Mouse (Mus musculus) testis, adult 2 months (tissue): ENCODE data around the gene Alk. TPM values are rescaled to one million over a fixed set of nuclear protein-coding genes. Genes with fewer than 3 reads are reported as not detected.

Experiments used
- H3K27ac ChIP-seq: fragments of 200-500 bp; 2 replicates; pipeline ENCODE4 v1.5.1; 2012; ENCODE audit warnings: low read depth, low read length; ENCODE audit not compliant: control insufficient read depth, insufficient read depth
- H3K27me3 ChIP-seq: fragments of 200-500 bp; 2 replicates; pipeline ENCODE4 v1.6.1; 2012; ENCODE audit warnings: mild to moderate bottlenecking, low read length, moderate library complexity; ENCODE audit not compliant: control insufficient read depth, insufficient read depth
- H3K36me3 ChIP-seq: fragments of 200-500 bp; 2 replicates; pipeline ENCODE4 v1.6.1; 2012; ENCODE audit warnings: mild to moderate bottlenecking, low read length; ENCODE audit not compliant: control insufficient read depth, insufficient read depth
- H3K4me1 ChIP-seq: fragments of 200-500 bp; 2 replicates; pipeline ENCODE4 v1.6.1; 2012; ENCODE audit warnings: low read length; ENCODE audit not compliant: control insufficient read depth, insufficient read depth
- H3K4me3 ChIP-seq: fragments of 200-500 bp; 2 replicates; pipeline ENCODE4 v1.5.1; 2012; ENCODE audit warnings: low read depth, mild to moderate bottlenecking, low read length, moderate library complexity, mixed read lengths; ENCODE audit not compliant: control insufficient read depth
- CTCF ChIP-seq: fragments of 200-500 bp; IDR thresholded peaks from 2 replicates; pipeline ENCODE4 v1.5.1; 2012; ENCODE audit warnings: low read depth, mild to moderate bottlenecking, inconsistent platforms, low read length, moderate library complexity; ENCODE audit not compliant: control insufficient read depth, insufficient read depth, insufficient replicate concordance
- POLR2A ChIP-seq: fragments of 200-500 bp; IDR thresholded peaks from 2 replicates; pipeline ENCODE4 v1.6.1; 2012; ENCODE audit warnings: low read depth, mild to moderate bottlenecking, inconsistent platforms, low read length, moderate library complexity; ENCODE audit not compliant: control insufficient read depth
- polyA plus RNA-seq: library from polyadenylated mRNA; depleted of rRNA; stranded (reverse); fragments of >200 nt; gene quantifications from 2 replicates; pipeline ENCODE4 v1.2.3, GENCODE M21; 2012

Alk gene
- polyA plus RNA-seq, 1 experiment, result 0.54 TPM

- Histone ChIP-seq H3K27me3 (no peaks in the 10 kb centered on the region), H3K4me1 (no peaks in the 10 kb centered on the region), H3K4me3 (no peak overlapping the region), H3K27ac (no peak overlapping the region), H3K36me3 (no peaks in the 10 kb centered on the region)
- TF ChIP-seq CTCF (no peak), POLR2A (no peak)
These were observed 78.1 kb downstream of the Alk start for GRCm38 (mm10) chr17:72526356-72526755.

GRCm38 (mm10) chr17:72524839-72525238 lies 79.6 kb downstream of the Alk start:
- TF ChIP-seq CTCF (no peak), POLR2A (no peak)
- Histone ChIP-seq H3K36me3 (no peaks in the 10 kb centered on the region), H3K4me3 (no peak overlapping the region), H3K27ac (no peak overlapping the region), H3K27me3 (no peaks in the 10 kb centered on the region), H3K4me1 (no peaks in the 10 kb centered on the region)

- Histone ChIP-seq H3K36me3 (no peaks in the 10 kb centered on the region), H3K4me1 (no peaks in the 10 kb centered on the region), H3K4me3 (no peak overlapping the region), H3K27ac (no peak overlapping the region), H3K27me3 (no peaks in the 10 kb centered on the region)
- no peak for TF ChIP-seq CTCF
- TF ChIP-seq POLR2A, result no peak
These were observed 81.4 kb downstream of the Alk start for GRCm38 (mm10) chr17:72523006-72523405.

- no peaks in the 10 kb centered on the region for H3K27me3 ChIP-seq
- no peaks in the 10 kb centered on the region for H3K36me3 ChIP-seq
- TF ChIP-seq POLR2A, result no peak
- peak; percentile 26; the same call in 1 of the 2 replicates for TF ChIP-seq CTCF
- no peaks in the 10 kb centered on the region for H3K4me1 ChIP-seq
- H3K27ac ChIP-seq, result no peak overlapping the region
- H3K4me3 ChIP-seq, result no peak overlapping the region
These were observed 82.0 kb downstream of the Alk start for GRCm38 (mm10) chr17:72522381-72522780.

- H3K4me3 ChIP-seq, result no peak overlapping the region
- TF ChIP-seq CTCF, result no peak
- TF ChIP-seq POLR2A, result no peak
These were observed 83.1 kb downstream of the Alk start for GRCm38 (mm10) chr17:72521353-72521752.

GRCm38 (mm10) chr17:72510746-72511145 lies 93.7 kb downstream of the Alk start:
- H3K36me3 ChIP-seq, result no peaks in the 10 kb centered on the region
- H3K27ac ChIP-seq, result no peak overlapping the region
- H3K4me1 ChIP-seq, result no peaks in the 10 kb centered on the region
- H3K27me3 ChIP-seq, result no peaks in the 10 kb centered on the region
- TF ChIP-seq POLR2A (no peak), CTCF (no peak)
- H3K4me3 ChIP-seq, result no peak overlapping the region

More at GRCm38 (mm10) chr17:72521353-72521752, 83.1 kb downstream of the Alk start:
- Histone ChIP-seq H3K27me3 (no peaks in the 10 kb centered on the region), H3K36me3 (no peaks in the 10 kb centered on the region), H3K27ac (no peak overlapping the region), H3K4me1 (no peaks in the 10 kb centered on the region)

GRCm38 (mm10) chr17:72508678-72509394 lies 95.6 kb downstream of the Alk start:
- Histone ChIP-seq H3K27ac (no peak overlapping the region), H3K4me1 (no peaks in the 10 kb centered on the region), H3K4me3 (no peak overlapping the region), H3K36me3 (no peaks in the 10 kb centered on the region), H3K27me3 (no peaks in the 10 kb centered on the region)
- no peak for TF ChIP-seq POLR2A
- no peak for TF ChIP-seq CTCF
